Mouse (Mus musculus) lung, postnatal 0 days (tissue): ENCODE results near the gene Ctse.

ENCODE experiments used
- CTCF ChIP-seq: IDR thresholded peaks from 2 replicates; pipeline ENCODE4 v1.5.1; 2016; ENCODE audit warnings: antibody characterized with exemption, mild to moderate bottlenecking
- EP300 ChIP-seq: IDR thresholded peaks from 2 replicates; pipeline ENCODE4 v1.6.1; 2016; ENCODE audit warnings: antibody characterized with exemption, mild to moderate bottlenecking, control low read depth

GRCm38 (mm10) chr1:131671113-131671512 is 33.0 kb downstream of the Ctse start:
- TF ChIP-seq CTCF (no peak), EP300 (no peak)
